In the genomic region with DNA sequence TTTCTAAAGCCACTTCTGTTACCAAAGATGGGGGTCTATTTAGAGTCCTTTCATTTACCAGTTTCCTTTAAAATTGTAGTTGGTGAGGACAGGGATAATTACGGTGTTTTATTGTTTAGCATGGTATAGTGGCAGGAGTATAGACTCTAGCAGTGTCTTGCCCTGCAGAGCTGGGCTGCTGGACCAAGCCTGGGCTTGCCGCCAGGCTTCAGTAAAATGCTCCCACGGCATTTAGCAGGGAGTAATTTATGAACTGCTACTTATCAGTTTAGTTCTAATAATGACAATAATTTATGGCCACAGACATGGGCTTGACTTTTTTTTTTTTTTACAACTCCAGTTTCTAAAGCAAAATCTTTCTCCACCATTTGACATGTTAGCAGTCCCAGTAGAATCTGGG, we compare ENCODE assay signal across 18 mouse cellular contexts. TPM values are rescaled to one million over a fixed set of nuclear protein-coding genes. Genes with fewer than 3 reads are reported as not detected.
DNase-seq lines count a peak whose midpoint lies in the region; ATAC-seq and TF ChIP-seq lines count a peak whose summit lies in the region.
"Had no signal": no experiment of that assay in that cellular context is flagged by ENCODE, and none has a peak within 500 bp of the region (broad histone marks: within the 10 kb centered on the region; RNA-seq: fewer than 3 reads in every experiment).

No protein-coding gene starts in this region.

- peaks cover 46% of the 10 kb centered on the region for H3K36me3 ChIP-seq in embryonic facial prominence, embryonic 14.5 days (ENCODE audit: control insufficient read depth, insufficient read depth, low read length)
- peaks cover 82% of the 10 kb centered on the region for H3K36me3 ChIP-seq in embryonic facial prominence, embryonic 10.5 days (replicated peaks)
- H3K36me3 ChIP-seq in kidney, embryonic 15.5 days, result peaks cover 39% of the 10 kb centered on the region
- peaks cover 15% of the 10 kb centered on the region for H3K36me3 ChIP-seq in midbrain, postnatal 0 days (ENCODE audit: insufficient read depth, low read length)
- peaks cover 43% of the 10 kb centered on the region for H3K36me3 ChIP-seq in midbrain, embryonic 14.5 days (ENCODE audit: control insufficient read depth, insufficient read depth, low read length)

- no peak overlapping the region for H3K4me3 ChIP-seq in embryonic facial prominence, embryonic 14.5 days (ENCODE audit: low read depth, low read length)
- no peak overlapping the region for H3K4me3 ChIP-seq in embryonic facial prominence, embryonic 10.5 days
- H3K4me3 ChIP-seq in kidney, embryonic 15.5 days (replicated peaks), result no peak overlapping the region
- H3K4me3 ChIP-seq in midbrain, postnatal 0 days (ENCODE audit: low read depth, low read length), result no peak overlapping the region
- H3K4me3 ChIP-seq in midbrain, embryonic 14.5 days (replicated peaks; ENCODE audit: low read depth, low read length), result no peak overlapping the region
- H3K4me3 ChIP-seq: hindbrain, embryonic 15.5 days; layer of hippocampus, adult 2 months; limb, embryonic 13.5 days; myocyte had no signal

- H3K9ac ChIP-seq in embryonic facial prominence, embryonic 14.5 days (ENCODE audit: low read depth, low read length), result no peak overlapping the region
- H3K9ac ChIP-seq in kidney, embryonic 15.5 days, result no peak overlapping the region
- H3K9ac ChIP-seq in midbrain, postnatal 0 days (replicated peaks; ENCODE audit: low read length, poor library complexity, severe bottlenecking), result no peak overlapping the region
- no peak overlapping the region for H3K9ac ChIP-seq in midbrain, embryonic 14.5 days (replicated peaks; ENCODE audit: low read length)
- H3K9ac ChIP-seq: hindbrain, embryonic 15.5 days; limb, embryonic 13.5 days had no signal

- no peak overlapping the region for H3K4me2 ChIP-seq in embryonic facial prominence, embryonic 14.5 days (ENCODE audit: low read depth, low read length)
- H3K4me2 ChIP-seq in kidney, embryonic 15.5 days, result no peak overlapping the region
- H3K4me2 ChIP-seq in midbrain, postnatal 0 days (ENCODE audit: low read depth, low read length, poor library complexity, severe bottlenecking), result no peak overlapping the region
- no peak overlapping the region for H3K4me2 ChIP-seq in midbrain, embryonic 14.5 days (ENCODE audit: low read length)
- H3K4me2 ChIP-seq: hindbrain, embryonic 15.5 days; limb, embryonic 13.5 days; midbrain, embryonic 11.5 days had no signal

- H3K4me1 ChIP-seq in embryonic facial prominence, embryonic 14.5 days (ENCODE audit: control insufficient read depth, insufficient read depth, low read length), result no peaks in the 10 kb centered on the region; the same call in 1 of the 2 replicates
- 0 out of 2 replicates have a peak, but pooled peaks cover 9% of the 10 kb centered on the region for H3K4me1 ChIP-seq in embryonic facial prominence, embryonic 10.5 days
- H3K4me1 ChIP-seq in kidney, embryonic 15.5 days, result peaks cover 39% of the 10 kb centered on the region
- no peaks in the 10 kb centered on the region for H3K4me1 ChIP-seq in midbrain, postnatal 0 days (ENCODE audit: insufficient read depth, low read length)
- no peaks in the 10 kb centered on the region for H3K4me1 ChIP-seq in midbrain, embryonic 14.5 days (ENCODE audit: control insufficient read depth, insufficient read depth, low read length)

- DNase-seq in embryonic facial prominence, embryonic 14.5 days (ENCODE audit: low spot score), result peak; percentile 27
- DNase-seq in embryonic facial prominence, embryonic 10.5 days (ENCODE audit: low spot score), result no peak
- no peak for DNase-seq in kidney, adult 18-20 months
- DNase-seq in midbrain, postnatal 0 days (ENCODE audit: low spot score), result peak; percentile 23
- no peak for DNase-seq in midbrain, embryonic 14.5 days
- DNase-seq in lung, postnatal 10 days, result peak; percentile 54
- DNase-seq in right cerebral cortex, postnatal 14 days, result no peak
- DNase-seq: adrenal gland, postnatal 25 days; cerebellum, adult 9-11 months; gastrocnemius, postnatal 10 days; kidney, adult 2 months; right cerebral cortex, postnatal 4 days had no signal

- no peak for TF ChIP-seq CTCF in midbrain, postnatal 0 days (IDR thresholded peaks at IDR 0.05)

- H3K9me3 ChIP-seq in embryonic facial prominence, embryonic 14.5 days (ENCODE audit: control insufficient read depth, low read length), result no peaks in the 10 kb centered on the region
- H3K9me3 ChIP-seq in embryonic facial prominence, embryonic 10.5 days, result no peaks in the 10 kb centered on the region
- H3K9me3 ChIP-seq in kidney, embryonic 15.5 days (replicated peaks), result no peaks in the 10 kb centered on the region
- H3K9me3 ChIP-seq in midbrain, postnatal 0 days (ENCODE audit: low read length), result no peaks in the 10 kb centered on the region
- no peaks in the 10 kb centered on the region for H3K9me3 ChIP-seq in midbrain, embryonic 14.5 days (ENCODE audit: control insufficient read depth, low read length)
- H3K9me3 ChIP-seq: hindbrain, embryonic 15.5 days had no signal

- 71% methylated on average over 3 of the region's 3 CpGs for WGBS in embryonic facial prominence, embryonic 14.5 days
- 86% methylated on average over 3 of the region's 3 CpGs for WGBS in embryonic facial prominence, embryonic 10.5 days
- WGBS in kidney, embryonic 15.5 days, result 34% methylated on average over 3 of the region's 3 CpGs
- 72% methylated on average over 3 of the region's 3 CpGs for WGBS in midbrain, postnatal 0 days
- 91% methylated on average over 3 of the region's 3 CpGs for WGBS in midbrain, embryonic 14.5 days

- ATAC-seq in embryonic facial prominence, embryonic 14.5 days (ENCODE audit: low read depth), result no peak
- ATAC-seq in kidney, embryonic 15.5 days (replicated peaks; ENCODE audit: low FRiP score), result no peak
- no peak for ATAC-seq in midbrain, postnatal 0 days (ENCODE audit: low FRiP score)
- ATAC-seq in midbrain, embryonic 14.5 days (ENCODE audit: low FRiP score, low TSS enrichment), result no peak

- H3K27me3 ChIP-seq in embryonic facial prominence, embryonic 14.5 days (replicated peaks; ENCODE audit: control insufficient read depth, insufficient read depth, low read length), result no peaks in the 10 kb centered on the region
- no peaks in the 10 kb centered on the region for H3K27me3 ChIP-seq in embryonic facial prominence, embryonic 10.5 days (replicated peaks; ENCODE audit: low read depth, poor library complexity, severe bottlenecking)
- no peaks in the 10 kb centered on the region for H3K27me3 ChIP-seq in kidney, embryonic 15.5 days
- no peaks in the 10 kb centered on the region for H3K27me3 ChIP-seq in midbrain, postnatal 0 days (ENCODE audit: insufficient read depth, low read length)
- H3K27me3 ChIP-seq in midbrain, embryonic 14.5 days (ENCODE audit: control insufficient read depth, insufficient read depth, low read length), result no peaks in the 10 kb centered on the region
- H3K27me3 ChIP-seq: hindbrain, embryonic 15.5 days; limb, embryonic 13.5 days had no signal

- H3K27ac ChIP-seq in embryonic facial prominence, embryonic 14.5 days (replicated peaks; ENCODE audit: low read depth, low read length), result no peak overlapping the region
- no peak overlapping the region for H3K27ac ChIP-seq in embryonic facial prominence, embryonic 10.5 days (replicated peaks)
- 0 out of 2 replicates have a peak overlapping the region, but pooled peaks have one; percentile 49 for H3K27ac ChIP-seq in kidney, embryonic 15.5 days
- H3K27ac ChIP-seq in midbrain, postnatal 0 days (ENCODE audit: low read depth, low read length), result no peak overlapping the region
- H3K27ac ChIP-seq in midbrain, embryonic 14.5 days (replicated peaks; ENCODE audit: low read depth, low read length), result no peak overlapping the region
- H3K27ac ChIP-seq: hindbrain, embryonic 15.5 days; layer of hippocampus, adult 2 months; limb, embryonic 13.5 days had no signal

RNA-seq across cellular contexts. Expression of a gene that starts 51.9 kb away (rescaled TPM):
- 13.1 and 13.9 TPM in 2 replicates for polyA plus RNA-seq in embryonic facial prominence, embryonic 14.5 days (2014; fragmentation: Nextera tagmentation; extraction: Ambion mirVana)
- polyA plus RNA-seq in embryonic facial prominence, embryonic 10.5 days (2016; fragmentation: Nextera tagmentation; extraction: Ambion mirVana), result 17.2 and 17.5 TPM in 2 replicates
- polyA plus RNA-seq in kidney, embryonic 15.5 days (2015; fragmentation: Nextera tagmentation; extraction: Ambion mirVana), result 15.2 and 16.0 TPM in 2 replicates
- 9.9 and 12.0 TPM in 2 replicates for total RNA-seq in midbrain, postnatal 0 days (2014; rRNA removed)
- polyA plus RNA-seq in midbrain, postnatal 0 days (2015; fragmentation: Nextera tagmentation; extraction: Ambion mirVana), result 5.6 and 6.6 TPM in 2 replicates
- polyA plus RNA-seq in midbrain, embryonic 14.5 days (2014; fragmentation: Nextera tagmentation; extraction: Ambion mirVana), result 9.4 and 11.5 TPM in 2 replicates

RNA-seq across cellular contexts. Expression of a gene that starts 52.0 kb away (rescaled TPM):
- 12.8 and 16.6 TPM in 2 replicates for polyA plus RNA-seq in embryonic facial prominence, embryonic 14.5 days (2014; fragmentation: Nextera tagmentation; extraction: Ambion mirVana)
- 19.0 and 23.1 TPM in 2 replicates for polyA plus RNA-seq in embryonic facial prominence, embryonic 10.5 days (2016; fragmentation: Nextera tagmentation; extraction: Ambion mirVana)
- polyA plus RNA-seq in kidney, embryonic 15.5 days (2015; fragmentation: Nextera tagmentation; extraction: Ambion mirVana), result 18.0 and 21.6 TPM in 2 replicates
- total RNA-seq in midbrain, postnatal 0 days (2014; rRNA removed), result 7.5 and 11.1 TPM in 2 replicates
- 10.9 and 13.2 TPM in 2 replicates for polyA plus RNA-seq in midbrain, postnatal 0 days (2015; fragmentation: Nextera tagmentation; extraction: Ambion mirVana)
- 10.9 and 12.5 TPM in 2 replicates for polyA plus RNA-seq in midbrain, embryonic 14.5 days (2014; fragmentation: Nextera tagmentation; extraction: Ambion mirVana)

Comparison
In these comparisons a context has a peak if more than half of its experiments do, and no peak if none do; other contexts are left out.
1. DNase-seq: peak in embryonic facial prominence, embryonic 14.5 days (single experiment), midbrain, postnatal 0 days (single experiment) and lung, postnatal 10 days (single experiment); none in embryonic facial prominence, embryonic 10.5 days (single experiment), kidney, adult 18-20 months (single experiment), midbrain, embryonic 14.5 days (single experiment) and right cerebral cortex, postnatal 14 days (single experiment).